Mouse (Mus musculus): ENCODE measurements around the gene S100a4. TPM values are rescaled to one million over a fixed set of nuclear protein-coding genes. Genes with fewer than 3 reads are reported as not detected.
A peak's percentile ranks its signal among the peaks of the same experiment; 100 is the strongest.

S100a4 gene
- polyA plus RNA-seq, 1 experiment from 2014 or later: 1.2 TPM

DNA sequence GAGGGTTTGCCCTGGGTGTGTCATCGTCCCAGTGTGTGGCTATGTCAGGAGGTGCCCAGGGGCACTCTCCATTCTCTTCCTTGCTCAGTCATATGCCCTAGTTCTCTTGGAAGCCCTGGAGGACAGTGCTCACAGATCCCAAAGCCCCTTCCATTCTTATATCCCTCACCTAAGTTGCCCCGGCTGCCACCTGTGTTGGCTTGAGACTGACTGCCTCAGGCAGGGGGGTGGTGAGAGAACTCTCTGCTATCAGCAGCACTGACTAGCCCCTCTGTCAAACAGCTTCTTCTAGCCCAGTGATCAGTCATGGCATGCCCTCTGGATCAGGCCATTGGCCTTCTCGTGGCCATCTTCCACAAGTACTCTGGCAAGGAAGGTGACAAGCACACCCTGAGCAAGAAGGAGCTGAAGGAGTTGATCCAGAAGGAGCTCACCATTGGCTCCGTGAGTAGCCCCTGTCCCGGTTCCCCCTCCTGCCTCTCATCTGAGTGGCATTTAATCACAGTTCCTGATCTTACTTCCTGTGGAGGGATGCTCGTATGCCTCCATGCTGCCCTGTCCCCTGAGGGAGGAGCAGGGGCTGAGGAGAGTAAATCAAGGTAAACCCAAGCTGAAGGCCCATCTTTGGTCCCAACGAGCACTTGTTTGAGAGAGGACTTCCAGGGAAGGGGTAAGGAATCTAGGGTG is 10.0 kb downstream of the S100a4 start:
- Histone ChIP-seq H3K4me1 (replicated peaks; ENCODE audit: control insufficient read depth, insufficient read depth, low read length) (no peaks in the 10 kb centered on the region), H3K4me2 (replicated peaks) (peak overlapping the region; percentile 62), H3K9ac (no peak overlapping the region), H3K9me3 (ENCODE audit: control insufficient read depth, low read length) (no peaks in the 10 kb centered on the region), H3K27ac (no peak overlapping the region), H3K36me3 (replicated peaks; ENCODE audit: control insufficient read depth, insufficient read depth) (no peaks in the 10 kb centered on the region), H3K27me3 (ENCODE audit: control insufficient read depth, insufficient read depth, low read length) (0 out of 2 replicates have a peak, but pooled peaks cover 4% of the 10 kb centered on the region), H3K4me3 (replicated peaks; ENCODE audit: low read length) (no peak overlapping the region)
- no peak for DNase-seq (ENCODE audit: low spot score)
- no peak for ATAC-seq (ENCODE audit: low FRiP score)
- WGBS: 74% methylated on average over 7 of the region's 7 CpGs

GRCm38 (mm10) chr3:90614148-90614530 is 10.6 kb downstream of the S100a4 start:
- Histone ChIP-seq H3K27me3 (ENCODE audit: control insufficient read depth, insufficient read depth, low read length) (0 out of 2 replicates have a peak, but pooled peaks cover 4% of the 10 kb centered on the region), H3K27ac (no peak overlapping the region), H3K4me1 (replicated peaks; ENCODE audit: control insufficient read depth, insufficient read depth, low read length) (no peaks in the 10 kb centered on the region), H3K36me3 (replicated peaks; ENCODE audit: control insufficient read depth, insufficient read depth) (no peaks in the 10 kb centered on the region), H3K9ac (no peak overlapping the region), H3K9me3 (ENCODE audit: control insufficient read depth, low read length) (no peaks in the 10 kb centered on the region), H3K4me3 (replicated peaks; ENCODE audit: low read length) (no peak overlapping the region), H3K4me2 (replicated peaks) (no peak overlapping the region)
- 87% methylated on average over 6 of the region's 6 CpGs for WGBS
- no peak for ATAC-seq (ENCODE audit: low FRiP score)
- no peak for DNase-seq (ENCODE audit: low spot score)

DNA sequence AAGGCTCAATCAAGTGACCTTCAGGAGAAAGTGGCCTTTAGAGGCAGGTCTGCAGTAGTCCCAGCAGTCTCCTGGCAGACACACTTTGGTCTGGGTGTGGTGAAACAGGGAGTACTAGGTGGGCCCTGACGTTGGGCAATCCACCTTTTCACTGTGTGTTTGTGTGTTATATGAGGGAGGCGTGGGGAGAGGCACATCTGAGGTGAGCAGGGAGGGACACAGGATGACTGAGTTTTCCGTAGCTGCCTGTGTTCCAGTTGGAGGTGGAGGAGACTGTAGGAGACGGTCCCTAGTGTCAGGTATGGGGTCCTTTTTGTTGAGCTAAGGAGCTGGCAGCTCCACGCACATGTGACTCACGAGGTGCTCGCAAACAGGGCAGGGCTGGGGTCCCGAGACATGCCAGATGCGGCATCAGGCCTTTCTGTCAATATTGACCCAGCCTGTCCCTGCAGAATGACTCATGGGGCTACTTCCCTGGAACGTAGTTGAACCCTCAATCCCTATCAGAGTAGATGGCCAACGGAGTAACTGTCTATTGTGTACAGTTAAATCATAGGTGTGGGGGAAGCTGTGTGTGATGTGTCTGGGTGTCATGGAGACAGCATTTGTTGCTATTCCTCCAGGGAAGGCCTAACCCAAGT is 11.2 kb downstream of the S100a4 start:
- Histone ChIP-seq H3K27me3 (ENCODE audit: control insufficient read depth, insufficient read depth, low read length) (0 out of 2 replicates have a peak, but pooled peaks cover 4% of the 10 kb centered on the region), H3K9me3 (ENCODE audit: control insufficient read depth, low read length) (no peaks in the 10 kb centered on the region), H3K36me3 (replicated peaks; ENCODE audit: control insufficient read depth, insufficient read depth) (no peaks in the 10 kb centered on the region), H3K9ac (no peak overlapping the region), H3K27ac (no peak overlapping the region), H3K4me2 (replicated peaks) (no peak overlapping the region), H3K4me1 (replicated peaks; ENCODE audit: control insufficient read depth, insufficient read depth, low read length) (no peaks in the 10 kb centered on the region), H3K4me3 (replicated peaks; ENCODE audit: low read length) (no peak overlapping the region)
- no peak for ATAC-seq (ENCODE audit: low FRiP score)
- 84% methylated on average over 11 of the region's 11 CpGs for WGBS
- no peak for DNase-seq (ENCODE audit: low spot score)

GRCm38 (mm10) chr3:90615415-90615814 is 11.8 kb downstream of the S100a4 start:
- Histone ChIP-seq H3K9me3 (ENCODE audit: control insufficient read depth, low read length) (no peaks in the 10 kb centered on the region), H3K27me3 (ENCODE audit: control insufficient read depth, insufficient read depth, low read length) (0 out of 2 replicates have a peak, but pooled peaks cover 4% of the 10 kb centered on the region), H3K9ac (no peak overlapping the region), H3K4me3 (replicated peaks; ENCODE audit: low read length) (no peak overlapping the region), H3K27ac (no peak overlapping the region), H3K36me3 (replicated peaks; ENCODE audit: control insufficient read depth, insufficient read depth) (no peaks in the 10 kb centered on the region), H3K4me1 (replicated peaks; ENCODE audit: control insufficient read depth, insufficient read depth, low read length) (no peaks in the 10 kb centered on the region), H3K4me2 (replicated peaks) (no peak overlapping the region)
- DNase-seq (ENCODE audit: low spot score) (peak; percentile 57), ATAC-seq (ENCODE audit: low FRiP score) (peak; percentile 64; the same call in 1 of the 2 replicates)
- 15% methylated on average over 7 of the region's 7 CpGs for WGBS

GRCm38 (mm10) chr3:90615911-90616310 is 12.3 kb downstream of the S100a4 start:
- no peak overlapping the region for H3K4me3 ChIP-seq (replicated peaks; ENCODE audit: low read length)
- H3K27ac ChIP-seq: no peak overlapping the region
- no peak for ATAC-seq (ENCODE audit: low FRiP score)
- DNase-seq (ENCODE audit: low spot score): no peak
- 0 out of 2 replicates have a peak, but pooled peaks cover 4% of the 10 kb centered on the region for H3K27me3 ChIP-seq (ENCODE audit: control insufficient read depth, insufficient read depth, low read length)
- no peaks in the 10 kb centered on the region for H3K9me3 ChIP-seq (ENCODE audit: control insufficient read depth, low read length)
- no peak overlapping the region for H3K4me2 ChIP-seq (replicated peaks)
- H3K36me3 ChIP-seq (replicated peaks; ENCODE audit: control insufficient read depth, insufficient read depth): no peaks in the 10 kb centered on the region
- WGBS: 84% methylated on average over 1 of the region's 1 CpGs
- no peak overlapping the region for H3K9ac ChIP-seq
- no peaks in the 10 kb centered on the region for H3K4me1 ChIP-seq (replicated peaks; ENCODE audit: control insufficient read depth, insufficient read depth, low read length)

GRCm38 (mm10) chr3:90617586-90617985 is 14.0 kb downstream of the S100a4 start:
- WGBS: 13% methylated on average over 1 of the region's 1 CpGs
- Histone ChIP-seq H3K27ac (no peak overlapping the region), H3K9me3 (ENCODE audit: control insufficient read depth, low read length) (no peaks in the 10 kb centered on the region), H3K4me1 (replicated peaks; ENCODE audit: control insufficient read depth, insufficient read depth, low read length) (no peaks in the 10 kb centered on the region), H3K4me2 (replicated peaks) (no peak overlapping the region), H3K36me3 (replicated peaks; ENCODE audit: control insufficient read depth, insufficient read depth) (no peaks in the 10 kb centered on the region), H3K9ac (no peak overlapping the region), H3K27me3 (ENCODE audit: control insufficient read depth, insufficient read depth, low read length) (0 out of 2 replicates have a peak, but pooled peaks cover 4% of the 10 kb centered on the region), H3K4me3 (replicated peaks; ENCODE audit: low read length) (no peak overlapping the region)
- no peak for ATAC-seq (ENCODE audit: low FRiP score)
- no peak for DNase-seq (ENCODE audit: low spot score)

DNA sequence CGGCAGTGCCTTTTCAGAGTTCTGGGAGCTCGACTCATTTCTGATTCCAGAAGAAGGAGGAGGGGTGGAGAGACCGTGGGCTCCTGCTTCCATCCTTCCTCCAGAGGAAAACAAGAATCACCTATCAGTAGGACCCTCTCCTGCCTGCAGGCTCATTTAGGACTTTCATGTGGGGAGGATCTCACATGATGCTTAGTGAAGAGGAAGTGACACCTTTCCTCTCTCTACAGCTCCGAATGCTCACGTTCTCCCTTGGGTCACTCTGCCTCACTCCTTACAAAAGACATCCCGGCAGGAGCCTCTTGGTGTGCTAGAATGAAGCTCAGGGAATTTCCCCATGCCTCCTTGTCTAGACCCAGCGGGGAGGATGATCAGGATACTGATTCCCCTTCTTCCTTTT is 18.0 kb downstream of the S100a4 start:
- no peak overlapping the region for H3K9ac ChIP-seq
- no peaks in the 10 kb centered on the region for H3K9me3 ChIP-seq (ENCODE audit: control insufficient read depth, low read length)
- H3K4me1 ChIP-seq (replicated peaks; ENCODE audit: control insufficient read depth, insufficient read depth, low read length): peaks cover 15% of the 10 kb centered on the region
- DNase-seq (ENCODE audit: low spot score): no peak
- no peaks in the 10 kb centered on the region for H3K27me3 ChIP-seq (ENCODE audit: control insufficient read depth, insufficient read depth, low read length)
- no peak overlapping the region for H3K4me2 ChIP-seq (replicated peaks)
- no peak for ATAC-seq (ENCODE audit: low FRiP score)
- WGBS: 59% methylated on average over 7 of the region's 7 CpGs
- H3K27ac ChIP-seq: no peak overlapping the region
- no peak overlapping the region for H3K4me3 ChIP-seq (replicated peaks; ENCODE audit: low read length)
- H3K36me3 ChIP-seq (replicated peaks; ENCODE audit: control insufficient read depth, insufficient read depth): no peaks in the 10 kb centered on the region

DNA sequence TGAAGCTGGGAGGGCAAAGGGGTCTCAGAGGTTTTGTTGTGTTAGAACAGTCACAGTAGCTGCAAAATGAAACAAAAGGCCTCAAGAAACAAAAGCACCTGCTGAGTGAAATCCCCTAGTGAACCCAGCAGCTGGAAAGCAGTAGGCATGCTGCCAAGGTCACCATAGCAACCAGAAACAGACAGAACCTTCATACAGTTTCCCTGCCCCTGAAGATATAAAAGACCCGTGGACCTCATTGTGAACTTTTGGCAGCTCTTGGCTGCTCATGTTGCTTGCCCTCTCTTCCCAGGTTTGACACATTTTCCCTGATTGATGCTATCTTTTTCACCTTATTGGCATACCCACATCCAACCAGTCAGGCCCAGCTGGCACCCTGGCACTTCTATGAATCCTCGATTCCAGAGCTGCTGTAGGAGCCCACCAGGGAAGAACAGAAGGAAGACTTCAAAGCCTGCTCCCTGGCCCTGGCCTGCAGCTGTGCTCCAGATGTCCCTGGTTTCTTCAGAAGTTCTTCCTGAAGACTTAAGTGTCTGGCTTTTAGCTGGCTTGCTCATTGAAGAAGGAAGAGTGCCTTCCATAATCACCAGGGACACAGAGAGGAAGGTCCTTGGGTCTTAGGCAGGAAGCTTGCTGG is 20.0 kb downstream of the S100a4 start:
- Histone ChIP-seq H3K27me3 (ENCODE audit: control insufficient read depth, insufficient read depth, low read length) (no peaks in the 10 kb centered on the region), H3K4me1 (replicated peaks; ENCODE audit: control insufficient read depth, insufficient read depth, low read length) (peaks cover 15% of the 10 kb centered on the region), H3K4me3 (replicated peaks; ENCODE audit: low read length) (no peak overlapping the region), H3K9me3 (ENCODE audit: control insufficient read depth, low read length) (no peaks in the 10 kb centered on the region), H3K36me3 (replicated peaks; ENCODE audit: control insufficient read depth, insufficient read depth) (no peaks in the 10 kb centered on the region), H3K4me2 (replicated peaks) (no peak overlapping the region), H3K9ac (no peak overlapping the region), H3K27ac (peak overlapping the region; percentile 72)
- DNase-seq (ENCODE audit: low spot score) (peak; percentile 77), ATAC-seq (ENCODE audit: low FRiP score) (peak; percentile 65; the same call in 1 of the 2 replicates)
- 2% methylated on average over 2 of the region's 2 CpGs for WGBS

GRCm38 (mm10) chr3:90625496-90625895 is 21.9 kb downstream of the S100a4 start:
- Histone ChIP-seq H3K9me3 (ENCODE audit: control insufficient read depth, low read length) (no peaks in the 10 kb centered on the region), H3K4me2 (replicated peaks) (no peak overlapping the region), H3K27me3 (ENCODE audit: control insufficient read depth, insufficient read depth, low read length) (no peaks in the 10 kb centered on the region), H3K9ac (no peak overlapping the region), H3K27ac (no peak overlapping the region), H3K4me3 (replicated peaks; ENCODE audit: low read length) (no peak overlapping the region), H3K36me3 (replicated peaks; ENCODE audit: control insufficient read depth, insufficient read depth) (no peaks in the 10 kb centered on the region), H3K4me1 (replicated peaks; ENCODE audit: control insufficient read depth, insufficient read depth, low read length) (peaks cover 15% of the 10 kb centered on the region)
- ATAC-seq (ENCODE audit: low FRiP score) (no peak), DNase-seq (ENCODE audit: low spot score) (no peak)
- WGBS: 73% methylated on average over 5 of the region's 5 CpGs

Measured in hindbrain, embryonic 14.5 days (tissue).